Mouse (Mus musculus): ENCODE measurements around the gene Apol10b. TPM values are rescaled to one million over a fixed set of nuclear protein-coding genes. Genes with fewer than 3 reads are reported as not detected.

Apol10b gene
- total RNA-seq, 1 experiment = not detected

DNA sequence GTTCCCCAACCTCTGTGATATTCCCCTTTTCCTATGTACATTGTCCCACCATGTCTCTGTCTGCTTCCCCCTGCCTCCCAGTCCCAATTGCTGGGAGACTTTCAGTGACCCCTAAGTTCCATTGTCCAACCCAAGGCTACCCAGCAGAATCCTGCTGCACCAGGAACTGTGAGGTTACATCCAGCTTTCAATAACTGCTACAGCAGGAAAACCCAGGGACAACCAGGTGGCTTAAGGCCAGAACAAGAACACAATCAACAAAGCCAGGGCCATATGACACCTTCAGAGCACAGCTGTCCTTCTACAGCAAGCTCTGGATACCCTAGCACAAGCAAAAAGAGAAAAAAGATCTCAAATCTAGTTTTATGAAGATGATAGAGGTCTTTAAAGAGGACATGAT lies 6.9 kb downstream of the Apol10b start:
- DNase-seq (ENCODE audit: low read depth, low spot score) = no peak
- no peaks in the 10 kb centered on the region for H3K36me3 ChIP-seq (ENCODE audit: control insufficient read depth, insufficient read depth, low read length, poor library complexity, severe bottlenecking)
- no peak overlapping the region for H3K4me3 ChIP-seq (ENCODE audit: insufficient read depth in 1 of 2, low read depth in 1 of 2, low read length in 2 of 2, poor library complexity in 1 of 2, severe bottlenecking in 1 of 2)
- TF ChIP-seq ZC3H11A (IDR thresholded peaks at IDR 0.05; ENCODE audit: borderline replicate concordance, low read depth, low read length) (no peak), MAFK (IDR thresholded peaks at IDR 0.05; ENCODE audit: insufficient read depth, low read depth, low read length) (no peak), ZNF384 (IDR thresholded peaks at IDR 0.05; ENCODE audit: low read depth, low read length) (no peak), CHD2 (IDR thresholded peaks at IDR 0.05; ENCODE audit: low read depth, low read length) (no peak), HCFC1 (IDR thresholded peaks at IDR 0.05; ENCODE audit: borderline replicate concordance, insufficient read depth, low read length) (no peak)
- H3K27ac ChIP-seq (ENCODE audit: insufficient read depth, low read depth, low read length, poor library complexity, severe bottlenecking) = no peak overlapping the region
- H3K4me1 ChIP-seq (ENCODE audit: control insufficient read depth in 2 of 2, insufficient read depth in 2 of 2, low read length in 2 of 2, poor library complexity in 1 of 2) = no peaks in the 10 kb centered on the region
- H3K9ac ChIP-seq (ENCODE audit: insufficient read depth, low read depth, low read length, poor library complexity, severe bottlenecking) = no peak overlapping the region
- in situ Hi-C loops (cut with MboI; ENCODE audit: low sequenced_read_pairs in 2 of 2, unreplicated experiment in 2 of 2) = no loop called here
- no peaks in the 10 kb centered on the region for H3K9me3 ChIP-seq (ENCODE audit: control insufficient read depth, insufficient read depth, low read depth, low read length)

DNA sequence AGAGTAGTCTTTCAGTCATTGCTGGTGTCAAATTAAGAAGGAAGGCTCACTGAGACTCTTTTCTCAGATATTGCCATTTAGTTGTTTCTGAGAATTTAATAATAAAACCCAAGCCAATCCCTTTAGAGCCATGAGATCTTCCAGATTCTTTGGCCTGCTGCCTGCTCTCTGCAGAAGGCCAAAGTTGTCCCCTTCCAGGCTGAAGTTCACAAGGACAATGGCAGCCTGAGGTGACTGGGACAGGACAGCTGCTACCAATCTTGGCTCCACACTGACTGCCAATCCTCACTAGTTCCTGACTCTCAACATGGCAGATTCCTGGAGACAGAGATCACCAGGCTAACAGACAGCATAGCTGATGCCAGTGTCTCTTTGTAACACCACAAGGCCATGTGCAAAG lies 8.9 kb downstream of the Apol10b start:
- Histone ChIP-seq H3K36me3 (ENCODE audit: control insufficient read depth, insufficient read depth, low read length, poor library complexity, severe bottlenecking) (no peaks in the 10 kb centered on the region), H3K9me3 (ENCODE audit: control insufficient read depth, insufficient read depth, low read depth, low read length) (no peaks in the 10 kb centered on the region), H3K9ac (ENCODE audit: insufficient read depth, low read depth, low read length, poor library complexity, severe bottlenecking) (no peak overlapping the region), H3K4me3 (ENCODE audit: insufficient read depth in 1 of 2, low read depth in 1 of 2, low read length in 2 of 2, poor library complexity in 1 of 2, severe bottlenecking in 1 of 2) (no peak overlapping the region), H3K4me1 (ENCODE audit: control insufficient read depth in 2 of 2, insufficient read depth in 2 of 2, low read length in 2 of 2, poor library complexity in 1 of 2) (no peaks in the 10 kb centered on the region), H3K27ac (ENCODE audit: insufficient read depth, low read depth, low read length, poor library complexity, severe bottlenecking) (no peak overlapping the region)
- DNase-seq (ENCODE audit: low read depth, low spot score) = no peak
- TF ChIP-seq ZNF384 (IDR thresholded peaks at IDR 0.05; ENCODE audit: low read depth, low read length) (no peak), CHD2 (IDR thresholded peaks at IDR 0.05; ENCODE audit: low read depth, low read length) (no peak), HCFC1 (IDR thresholded peaks at IDR 0.05; ENCODE audit: borderline replicate concordance, insufficient read depth, low read length) (no peak), MAFK (IDR thresholded peaks at IDR 0.05; ENCODE audit: insufficient read depth, low read depth, low read length) (no peak), ZC3H11A (IDR thresholded peaks at IDR 0.05; ENCODE audit: borderline replicate concordance, low read depth, low read length) (no peak)
- in situ Hi-C loops (cut with MboI; ENCODE audit: low sequenced_read_pairs in 2 of 2, unreplicated experiment in 2 of 2) = no loop called here

DNA sequence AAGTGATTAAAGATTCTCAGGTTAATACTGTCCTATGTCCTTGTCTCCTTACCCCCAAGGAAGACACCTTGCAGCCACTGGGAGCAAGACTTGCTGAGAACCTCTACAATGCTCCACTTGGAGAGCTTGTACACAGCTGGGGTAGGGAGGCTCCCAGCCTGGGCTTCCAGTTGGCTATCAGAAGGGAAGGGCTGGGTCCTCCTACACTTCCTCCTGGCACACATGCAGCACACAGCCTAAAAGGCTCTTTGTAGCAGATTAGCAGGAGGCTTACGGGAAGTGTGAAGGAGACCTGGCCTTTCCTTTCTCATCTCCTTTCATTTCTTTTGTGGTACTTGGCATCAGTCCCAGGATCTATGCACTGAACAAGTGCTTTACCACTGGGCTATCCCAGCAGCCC lies 14.2 kb downstream of the Apol10b start:
- in situ Hi-C loops (cut with MboI; ENCODE audit: low sequenced_read_pairs in 2 of 2, unreplicated experiment in 2 of 2) = no loop called here
- DNase-seq (ENCODE audit: low read depth, low spot score) = no peak
- no peak overlapping the region for H3K9ac ChIP-seq (ENCODE audit: insufficient read depth, low read depth, low read length, poor library complexity, severe bottlenecking)
- H3K27ac ChIP-seq (ENCODE audit: insufficient read depth, low read depth, low read length, poor library complexity, severe bottlenecking) = no peak overlapping the region
- H3K4me3 ChIP-seq (ENCODE audit: insufficient read depth in 1 of 2, low read depth in 1 of 2, low read length in 2 of 2, poor library complexity in 1 of 2, severe bottlenecking in 1 of 2) = no peak overlapping the region
- H3K4me1 ChIP-seq (ENCODE audit: control insufficient read depth in 2 of 2, insufficient read depth in 2 of 2, low read length in 2 of 2, poor library complexity in 1 of 2) = no peaks in the 10 kb centered on the region
- TF ChIP-seq ZC3H11A (IDR thresholded peaks at IDR 0.05; ENCODE audit: borderline replicate concordance, low read depth, low read length) (no peak), CHD2 (IDR thresholded peaks at IDR 0.05; ENCODE audit: low read depth, low read length) (no peak), MAFK (IDR thresholded peaks at IDR 0.05; ENCODE audit: insufficient read depth, low read depth, low read length) (no peak), HCFC1 (IDR thresholded peaks at IDR 0.05; ENCODE audit: borderline replicate concordance, insufficient read depth, low read length) (no peak), ZNF384 (IDR thresholded peaks at IDR 0.05; ENCODE audit: low read depth, low read length) (no peak)
- H3K9me3 ChIP-seq (ENCODE audit: control insufficient read depth, insufficient read depth, low read depth, low read length) = no peaks in the 10 kb centered on the region
- H3K36me3 ChIP-seq (ENCODE audit: control insufficient read depth, insufficient read depth, low read length, poor library complexity, severe bottlenecking) = no peaks in the 10 kb centered on the region

DNA sequence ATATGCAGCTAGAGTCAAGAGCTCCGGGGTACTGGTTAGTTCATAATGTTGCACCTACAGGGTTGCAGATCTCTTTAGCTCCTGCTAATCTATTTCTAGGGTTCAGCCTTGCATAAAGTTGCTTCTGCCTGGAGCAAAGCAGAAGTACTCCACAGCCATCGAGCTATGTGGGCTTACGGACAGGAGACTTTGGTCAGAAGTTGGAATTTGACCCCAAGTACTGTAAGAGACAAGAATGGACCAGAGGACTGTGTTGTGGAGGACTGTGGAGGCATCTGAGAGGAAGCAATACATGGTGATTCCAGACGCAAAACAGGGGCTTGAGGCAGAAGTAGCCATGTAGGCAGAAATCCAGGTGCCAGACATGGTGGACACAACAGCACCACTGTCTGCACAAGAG lies 16.6 kb downstream of the Apol10b start:
- no peaks in the 10 kb centered on the region for H3K9me3 ChIP-seq (ENCODE audit: control insufficient read depth, insufficient read depth, low read depth, low read length)
- in situ Hi-C loops (cut with MboI; ENCODE audit: low sequenced_read_pairs in 2 of 2, unreplicated experiment in 2 of 2) = no loop called here

DNA sequence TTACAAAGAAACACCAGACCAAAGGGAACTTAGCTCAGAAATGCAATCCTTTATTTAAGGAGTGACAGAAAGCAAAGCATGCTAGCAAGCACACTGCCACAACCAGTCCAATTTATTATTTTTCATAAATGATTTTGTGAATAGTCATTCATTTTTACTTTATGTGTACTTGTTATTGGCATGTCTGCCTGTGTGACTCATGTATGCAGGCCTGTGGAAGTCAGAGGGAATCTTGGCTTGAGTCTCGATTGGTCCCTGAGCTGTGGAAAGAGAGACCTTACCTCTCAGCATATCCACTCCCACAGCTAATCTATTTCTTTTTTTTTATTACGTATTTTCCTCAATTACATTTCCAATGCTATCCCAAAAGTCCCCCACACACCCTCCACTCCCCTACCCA lies 17.1 kb downstream of the Apol10b start:
- no peak overlapping the region for H3K4me3 ChIP-seq (ENCODE audit: insufficient read depth in 1 of 2, low read depth in 1 of 2, low read length in 2 of 2, poor library complexity in 1 of 2, severe bottlenecking in 1 of 2)
- DNase-seq (ENCODE audit: low read depth, low spot score) = no peak
- H3K9ac ChIP-seq (ENCODE audit: insufficient read depth, low read depth, low read length, poor library complexity, severe bottlenecking) = no peak overlapping the region
- in situ Hi-C loops (cut with MboI; ENCODE audit: low sequenced_read_pairs in 2 of 2, unreplicated experiment in 2 of 2) = no loop called here
- H3K4me1 ChIP-seq (ENCODE audit: control insufficient read depth in 2 of 2, insufficient read depth in 2 of 2, low read length in 2 of 2, poor library complexity in 1 of 2) = no peaks in the 10 kb centered on the region
- no peaks in the 10 kb centered on the region for H3K36me3 ChIP-seq (ENCODE audit: control insufficient read depth, insufficient read depth, low read length, poor library complexity, severe bottlenecking)
- H3K9me3 ChIP-seq (ENCODE audit: control insufficient read depth, insufficient read depth, low read depth, low read length) = no peaks in the 10 kb centered on the region
- TF ChIP-seq ZNF384 (IDR thresholded peaks at IDR 0.05; ENCODE audit: low read depth, low read length) (no peak), HCFC1 (IDR thresholded peaks at IDR 0.05; ENCODE audit: borderline replicate concordance, insufficient read depth, low read length) (no peak), CHD2 (IDR thresholded peaks at IDR 0.05; ENCODE audit: low read depth, low read length) (no peak), ZC3H11A (IDR thresholded peaks at IDR 0.05; ENCODE audit: borderline replicate concordance, low read depth, low read length) (no peak), MAFK (IDR thresholded peaks at IDR 0.05; ENCODE audit: insufficient read depth, low read depth, low read length) (no peak)
- no peak overlapping the region for H3K27ac ChIP-seq (ENCODE audit: insufficient read depth, low read depth, low read length, poor library complexity, severe bottlenecking)

More for the DNA sequence above, 16.6 kb downstream of the Apol10b start:
- Histone ChIP-seq H3K27ac (ENCODE audit: insufficient read depth, low read depth, low read length, poor library complexity, severe bottlenecking) (no peak overlapping the region), H3K4me1 (ENCODE audit: control insufficient read depth in 2 of 2, insufficient read depth in 2 of 2, low read length in 2 of 2, poor library complexity in 1 of 2) (no peaks in the 10 kb centered on the region), H3K4me3 (ENCODE audit: insufficient read depth in 1 of 2, low read depth in 1 of 2, low read length in 2 of 2, poor library complexity in 1 of 2, severe bottlenecking in 1 of 2) (no peak overlapping the region), H3K9ac (ENCODE audit: insufficient read depth, low read depth, low read length, poor library complexity, severe bottlenecking) (no peak overlapping the region), H3K36me3 (ENCODE audit: control insufficient read depth, insufficient read depth, low read length, poor library complexity, severe bottlenecking) (no peaks in the 10 kb centered on the region)
- TF ChIP-seq ZNF384 (IDR thresholded peaks at IDR 0.05; ENCODE audit: low read depth, low read length) (no peak), CHD2 (IDR thresholded peaks at IDR 0.05; ENCODE audit: low read depth, low read length) (no peak), HCFC1 (IDR thresholded peaks at IDR 0.05; ENCODE audit: borderline replicate concordance, insufficient read depth, low read length) (no peak), ZC3H11A (IDR thresholded peaks at IDR 0.05; ENCODE audit: borderline replicate concordance, low read depth, low read length) (no peak), MAFK (IDR thresholded peaks at IDR 0.05; ENCODE audit: insufficient read depth, low read depth, low read length) (no peak)
- no peak for DNase-seq (ENCODE audit: low read depth, low spot score)
